Mouse (Mus musculus) testis, postnatal 14 days (tissue): Measurements from ENCODE around the gene Olfr1056.
"Not testable (repeated sequence)": the region's sequence is repeated elsewhere in the genome, so short reads cannot be mapped to it uniquely, and the experiment has no call there.

Experiments
- DNase-seq: peaks from one replicate; pipeline ENCODE4 v3.0.0; 2021; ENCODE audit warnings: low spot score

Olfr1056 gene

DNA sequence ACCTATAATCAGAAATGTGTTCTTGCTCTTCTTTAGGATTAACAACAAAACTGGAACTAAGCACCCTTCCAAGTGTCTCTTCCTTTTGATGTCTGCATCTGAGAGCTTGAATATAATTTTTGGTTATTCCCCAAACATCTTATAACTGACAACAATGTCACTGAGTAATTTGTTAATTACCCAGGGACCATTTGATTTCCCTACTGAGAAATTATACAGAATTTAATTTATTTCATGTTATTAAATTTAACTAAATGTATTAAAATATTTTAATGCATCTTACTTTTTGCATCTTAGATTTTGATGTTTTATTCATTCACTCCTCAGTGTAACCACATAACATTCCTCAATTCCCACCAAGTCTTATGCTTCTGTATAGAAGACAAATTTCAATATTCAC lies at the start of gene Olfr1056:
Olfr1056 (minus strand) TSS at position 101 of the 400 bp plus-strand sequence.
- DNase-seq: no peak

DNA sequence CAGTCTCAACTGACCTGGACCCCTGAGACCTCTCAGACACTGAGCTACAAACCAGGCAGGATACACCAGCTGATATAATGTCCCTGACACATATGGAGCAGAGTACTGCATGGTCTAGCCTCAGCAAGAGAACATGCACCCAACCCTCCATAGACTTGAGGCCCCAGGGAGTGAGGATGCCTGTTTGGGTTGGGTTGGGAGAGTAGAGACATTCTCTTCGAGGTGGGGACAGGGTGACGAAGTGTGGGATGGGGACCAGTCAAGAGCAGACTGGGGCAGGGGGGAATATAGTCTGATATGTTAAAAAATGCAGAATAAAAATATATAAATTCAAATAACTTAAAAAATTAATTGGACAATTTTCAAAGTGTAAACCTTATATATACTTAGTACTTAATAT lies 32.8 kb upstream of the Olfr1056 start:
- no peak for DNase-seq

DNA sequence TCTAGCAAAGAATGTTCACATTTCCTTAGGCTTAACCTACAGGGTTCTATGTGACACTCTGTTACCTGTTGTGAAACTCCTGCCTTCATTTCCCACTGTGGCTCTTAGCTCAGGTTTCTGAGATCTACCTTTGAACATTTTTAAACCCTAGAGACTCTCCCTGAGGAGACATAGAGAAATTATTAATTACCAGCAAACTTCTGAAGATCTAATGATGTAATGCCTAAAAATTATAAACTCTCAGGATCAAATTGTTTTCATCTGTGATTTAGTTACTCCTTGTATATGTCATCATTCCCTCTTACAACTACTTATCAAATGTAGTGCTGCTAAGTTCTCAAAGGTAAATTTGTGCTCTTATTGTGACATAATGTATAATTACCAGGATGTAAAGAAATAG lies 26.2 kb upstream of the Olfr1056 start, which contains the start of gene Olfr1058:
Olfr1058 (minus strand) TSS at position 101 of the 400 bp plus-strand sequence.
- not testable (repeated sequence) for DNase-seq

DNA sequence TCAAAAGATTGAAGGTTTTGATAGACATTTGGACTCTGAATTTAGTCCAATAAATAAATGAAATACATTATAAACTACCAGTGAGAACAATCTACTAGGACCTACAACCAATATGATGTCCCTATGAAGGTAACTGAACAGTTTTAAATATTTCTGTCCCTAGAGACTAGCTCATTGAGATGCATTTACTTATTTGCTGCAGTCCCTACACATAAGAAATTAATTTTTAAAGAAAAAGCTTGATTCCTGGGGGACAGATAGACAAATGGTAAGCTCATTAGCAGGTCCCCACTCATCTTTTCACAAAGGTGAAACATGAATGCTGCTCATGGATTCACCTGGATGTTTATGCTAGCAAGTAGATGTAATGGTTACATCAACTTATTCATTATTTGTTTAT lies 16.0 kb upstream of the Olfr1056 start, which contains the start of gene Olfr1057:
Olfr1057 (minus strand) TSS at position 101 of the 400 bp plus-strand sequence.
- DNase-seq: no peak

DNA sequence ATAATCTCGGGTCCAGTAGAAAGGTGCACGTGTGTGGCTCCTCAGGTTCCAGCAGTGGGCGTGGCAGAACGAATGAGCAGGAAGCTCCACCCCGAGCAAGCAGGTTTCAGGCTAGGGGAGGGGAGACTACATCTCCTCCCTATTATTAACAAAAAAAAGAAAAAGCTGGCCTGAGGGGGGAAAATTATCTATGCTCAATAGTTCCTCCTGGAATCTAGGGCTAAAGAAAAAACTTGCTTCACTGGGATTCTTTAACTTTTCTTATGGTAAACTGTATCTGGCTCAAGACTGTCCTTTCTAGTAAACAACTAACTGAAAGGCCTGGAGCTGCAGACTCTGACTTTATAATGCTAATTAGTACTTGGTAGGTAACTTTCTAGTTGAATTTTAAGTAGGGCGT lies 4.1 kb upstream of the Olfr1056 start:
- DNase-seq: not testable (repeated sequence)

DNA sequence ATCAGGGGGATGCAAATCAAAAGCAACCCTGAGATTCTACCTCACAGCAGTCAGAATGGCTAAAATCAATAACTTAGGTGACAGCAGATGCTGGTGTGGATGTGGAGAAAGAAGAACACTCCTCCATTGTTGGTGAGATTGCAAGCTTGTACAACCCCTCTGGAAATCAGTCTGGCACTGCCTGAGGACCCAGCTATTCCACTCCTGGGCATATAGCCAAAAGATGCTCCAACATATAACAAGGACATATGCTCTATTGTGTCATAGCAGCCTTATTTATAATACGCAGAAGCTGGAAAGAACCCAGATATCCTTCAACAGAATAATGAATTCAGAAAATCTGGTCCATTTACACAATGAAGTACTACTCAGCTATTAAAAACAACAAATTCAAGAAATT lies 10.5 kb downstream of the Olfr1056 start:
- DNase-seq: not testable (repeated sequence)

DNA sequence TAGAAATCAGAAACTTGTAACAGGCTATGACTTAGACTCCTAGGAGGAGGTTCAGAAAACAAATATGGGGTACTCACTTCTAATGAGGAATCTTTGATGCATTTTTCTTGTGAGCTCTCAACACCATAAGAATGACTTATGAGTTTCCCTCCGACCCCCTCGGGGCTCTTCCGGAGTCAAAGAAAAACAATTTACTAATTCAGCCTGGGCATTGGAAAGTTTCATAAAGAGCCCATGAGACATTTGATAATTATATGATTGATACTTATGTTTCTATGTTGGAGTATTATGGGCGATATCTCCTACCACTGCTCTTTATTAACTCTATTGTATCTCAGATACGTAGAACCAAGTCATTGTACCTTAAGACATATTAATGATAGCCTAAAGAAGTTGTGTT lies 12.1 kb downstream of the Olfr1056 start, which contains the start of gene Olfr1055:
Olfr1055 (minus strand) TSS at position 101 of the 400 bp plus-strand sequence.
- DNase-seq: no peak

DNA sequence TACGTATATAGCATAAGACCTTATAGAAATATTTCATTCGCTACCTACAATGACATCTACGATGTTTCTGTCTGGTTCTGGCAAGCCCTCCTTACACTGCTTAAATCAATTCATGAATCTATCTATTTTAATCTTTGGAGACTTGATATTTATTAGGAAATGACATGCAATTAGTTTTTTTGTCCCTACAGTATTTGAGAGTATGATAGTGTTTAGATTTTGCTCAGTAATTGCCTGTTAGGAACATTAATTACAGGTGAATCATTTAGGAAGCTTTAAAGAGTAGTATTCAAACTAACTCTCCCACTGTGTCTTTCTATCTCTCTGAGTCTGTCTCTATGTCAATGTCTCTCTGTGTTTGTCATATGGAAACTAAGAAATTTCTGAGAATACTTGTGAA lies 26.9 kb downstream of the Olfr1056 start, which contains the start of gene Olfr1054:
Olfr1054 (minus strand) TSS at position 101 of the 400 bp plus-strand sequence.
- no peak for DNase-seq

DNA sequence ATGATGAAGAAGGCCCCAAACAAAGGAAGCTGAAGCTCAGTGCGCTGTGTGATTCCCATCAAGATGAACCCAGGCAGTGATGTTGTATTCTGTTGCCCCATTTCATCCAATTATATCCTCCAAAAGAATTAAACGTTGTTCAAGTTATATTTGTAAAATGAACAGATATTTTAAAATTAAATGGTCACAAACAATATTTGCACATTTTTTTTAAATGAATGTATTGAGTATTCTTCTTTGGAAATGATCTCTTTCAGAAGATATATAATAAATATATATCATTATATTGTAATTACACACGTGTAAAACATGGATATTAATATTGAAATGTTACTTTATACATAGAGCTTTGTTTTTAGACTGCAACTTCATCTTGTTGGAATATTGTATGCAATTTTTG lies 47.1 kb downstream of the Olfr1056 start, which contains the start of gene Olfr1053:
Olfr1053 (minus strand) TSS at position 101 of the 400 bp plus-strand sequence.
- no peak for DNase-seq
